Mouse (Mus musculus): Measurements from ENCODE around the gene Pde4c. TPM values are rescaled to one million over a fixed set of nuclear protein-coding genes. Genes with fewer than 3 reads are reported as not detected.

Pde4c gene
- total and polyA plus RNA-seq, 3 experiments = 0.65 to 3.0 TPM; not detected in 1

DNA sequence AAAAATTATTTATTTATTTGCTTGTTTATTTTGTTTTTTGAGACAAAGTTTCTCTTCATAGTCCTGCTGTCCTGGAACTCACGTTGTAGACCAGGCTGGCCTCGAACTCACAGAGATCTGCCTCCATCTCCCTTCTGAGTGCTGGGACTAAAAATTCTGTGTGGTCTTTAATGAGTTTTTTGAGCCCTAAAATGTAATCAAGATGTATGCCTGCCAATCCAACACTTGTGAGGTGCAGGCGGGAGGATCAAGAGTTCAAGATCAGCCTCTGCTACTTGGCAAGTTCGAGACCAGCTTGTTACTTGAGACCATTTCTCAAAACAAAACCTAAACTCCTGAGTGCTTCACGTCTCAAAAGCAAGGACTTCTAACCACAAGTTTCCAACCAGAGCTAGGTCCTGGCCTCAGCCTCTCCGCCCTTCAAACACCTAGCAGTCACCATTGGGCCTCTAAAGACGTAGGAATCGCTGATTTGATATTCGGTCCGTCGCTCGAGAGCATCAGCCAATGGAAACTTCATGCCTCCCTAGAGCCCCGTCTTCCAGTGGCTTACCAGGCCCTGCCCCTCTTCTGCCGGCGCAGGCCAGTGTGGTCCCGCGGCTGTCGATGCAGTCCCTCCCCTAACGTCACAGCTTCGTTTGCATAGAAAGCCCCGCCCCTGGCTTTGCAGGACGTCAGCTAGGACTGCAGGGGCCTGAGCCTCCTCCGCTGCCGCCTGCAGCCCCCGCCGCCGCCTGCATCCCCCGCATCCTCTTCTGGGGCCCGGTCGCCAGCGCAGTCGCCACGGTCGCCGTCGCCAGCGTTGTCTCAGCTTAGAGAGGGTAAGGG lies 30.7 kb downstream of the Pde4c start, which contains the start of gene Rab3a:
Rab3a (plus strand) TSS at position 637 of the 828 bp plus-strand sequence.
- Histone ChIP-seq H3K36me3 (ENCODE audit: control insufficient read depth in 1 of 2, insufficient read depth in 2 of 2, low read length in 2 of 2) (peaks cover 0 to 15% of the 10 kb centered on the region in 2 experiments; a peak in 2 of 4 replicates), H3K79me2 (ENCODE audit: control insufficient read depth, insufficient read depth, low read length, poor library complexity) (no peaks in the 10 kb centered on the region; the same call in 1 of the 2 replicates), H3K4me1 (ENCODE audit: control insufficient read depth in 1 of 2, insufficient read depth in 2 of 2, low read length in 2 of 2) (peaks cover 3 to 18% of the 10 kb centered on the region in 2 experiments; a peak in 3 of 4 replicates), H3K27me3 (ENCODE audit: control insufficient read depth in 1 of 2, insufficient read depth in 2 of 2, low read length in 2 of 2) (no peaks in the 10 kb centered on the region), H3K4me3 (ENCODE audit: control insufficient read depth in 1 of 2, insufficient read depth in 1 of 2, low read depth in 2 of 2, low read length in 2 of 2) (peak within 1 kb of the TSS; percentile 67 to 76), H3K9me3 (replicated peaks; ENCODE audit: insufficient read depth, low read length) (no peaks in the 10 kb centered on the region), H3K9ac (ENCODE audit: control insufficient read depth, low read depth, low read length, poor library complexity, severe bottlenecking) (peak within 1 kb of the TSS; percentile 82), H3K27ac (ENCODE audit: control insufficient read depth, low read depth, low read length) (peak within 1 kb of the TSS; percentile 84)
- peak; percentile 99 for DNase-seq (ENCODE audit: low read depth, low spot score)
- peak; percentile 45; the same call in 1 of the 2 replicates for TF ChIP-seq RCOR1 (IDR thresholded peaks at IDR 0.05; ENCODE audit: low read depth, low read length)
- no peak for TF ChIP-seq ZC3H11A (IDR thresholded peaks at IDR 0.05; ENCODE audit: low read depth, low read length)
- no peak for TF ChIP-seq POLR2AphosphoS5 (IDR thresholded peaks at IDR 0.05; ENCODE audit: borderline replicate concordance, low read depth, low read length)
- no peak for TF ChIP-seq UBTF (IDR thresholded peaks at IDR 0.05; ENCODE audit: borderline replicate concordance, insufficient read depth, low read depth, low read length)
- peak; percentile 82 for TF ChIP-seq HCFC1 (IDR thresholded peaks at IDR 0.05; ENCODE audit: low read depth, low read length)
- no peak for TF ChIP-seq ZKSCAN1 (IDR thresholded peaks at IDR 0.05; ENCODE audit: low read depth, low read length)
- no peak; the same call in 1 of the 2 replicates for TF ChIP-seq SIN3A (IDR thresholded peaks at IDR 0.05; ENCODE audit: low read length)
- no peak for TF ChIP-seq JUND (IDR thresholded peaks at IDR 0.05; ENCODE audit: low read depth, low read length)
- TF ChIP-seq KAT2A (conservative IDR thresholded peaks at IDR 0.05; ENCODE audit: low read depth, low read length) = peak; percentile 60; the same call in 1 of the 2 replicates
- TF ChIP-seq CTCF (IDR thresholded peaks at IDR 0.05 in 2 of 3, conservative IDR thresholded peaks at IDR 0.05 in 1 of 3; ENCODE audit: control insufficient read depth in 1 of 3, insufficient read depth in 1 of 3, low read depth in 2 of 3, low read length in 3 of 3, poor library complexity in 1 of 3, severe bottlenecking in 1 of 3) = 0 out of 6 replicates have a peak, but pooled peaks of 1 of the 3 experiments have one; percentile 1
- no peak for TF ChIP-seq MAFK (IDR thresholded peaks at IDR 0.05; ENCODE audit: borderline replicate concordance, low read depth, low read length)
- TF ChIP-seq MYC (IDR thresholded peaks at IDR 0.05; ENCODE audit: low read depth, low read length) = no peak
- TF ChIP-seq GATA1 (IDR thresholded peaks at IDR 0.05; ENCODE audit: low read depth, low read length) = 0 out of 2 replicates have a peak, but pooled peaks have one; percentile 5
- no peak for TF ChIP-seq TAL1 (IDR thresholded peaks at IDR 0.05; ENCODE audit: low read length)
- no peak; the same call in 1 of the 2 replicates for TF ChIP-seq USF1 (IDR thresholded peaks at IDR 0.05; ENCODE audit: low read depth, low read length)
- TF ChIP-seq POLR2A (IDR thresholded peaks at IDR 0.05; ENCODE audit: control insufficient read depth in 1 of 2, insufficient read depth in 1 of 2, low read depth in 1 of 2, low read length in 2 of 2, poor library complexity in 1 of 2) = peak; percentile 37 to 81; a peak in 3 of 4 replicates
- TF ChIP-seq BHLHE40 (IDR thresholded peaks at IDR 0.05; ENCODE audit: borderline replicate concordance, low read depth, low read length) = no peak
- TF ChIP-seq MAZ (IDR thresholded peaks at IDR 0.05; ENCODE audit: low read depth, low read length) = no peak
- TF ChIP-seq POLR2AphosphoS2 (IDR thresholded peaks at IDR 0.05; ENCODE audit: low read length) = no peak
- no peak for TF ChIP-seq EP300 (IDR thresholded peaks at IDR 0.05; ENCODE audit: low read depth in 1 of 2, low read length in 2 of 2)
- no peak for TF ChIP-seq MYB (IDR thresholded peaks at IDR 0.05; ENCODE audit: low read depth, low read length)
- TF ChIP-seq ELF1 (IDR thresholded peaks at IDR 0.05; ENCODE audit: low read depth, low read length) = no peak
- TF ChIP-seq CHD2 (IDR thresholded peaks at IDR 0.05; ENCODE audit: low read length) = peak; percentile 89
- TF ChIP-seq MEF2A (IDR thresholded peaks at IDR 0.05; ENCODE audit: extremely low read depth, insufficient replicate concordance, low read depth, low read length, poor library complexity, severe bottlenecking) = no peak
- TF ChIP-seq NRF1 (IDR thresholded peaks at IDR 0.05; ENCODE audit: insufficient read depth, low read depth, low read length, poor library complexity, severe bottlenecking) = peak; percentile 70
- peak; percentile 37 for TF ChIP-seq MXI1 (IDR thresholded peaks at IDR 0.05; ENCODE audit: low read depth, low read length)
- TF ChIP-seq CHD1 (IDR thresholded peaks at IDR 0.05; ENCODE audit: low read depth, low read length) = no peak
- no peak for TF ChIP-seq RAD21 (IDR thresholded peaks at IDR 0.05; ENCODE audit: low read depth, low read length)
- TF ChIP-seq TCF12 (IDR thresholded peaks at IDR 0.05; ENCODE audit: low read depth, low read length) = peak; percentile 56
- TF ChIP-seq E2F4 (IDR thresholded peaks at IDR 0.05; ENCODE audit: borderline replicate concordance, low read depth, low read length) = no peak
- peak; percentile 63 for TF ChIP-seq NELFE (IDR thresholded peaks at IDR 0.05; ENCODE audit: low read depth, low read length)
- no peak for TF ChIP-seq SMC3 (IDR thresholded peaks at IDR 0.05; ENCODE audit: low read depth, low read length)
- no peak for TF ChIP-seq GABPA (IDR thresholded peaks at IDR 0.05; ENCODE audit: low read depth, low read length)
- no peak for TF ChIP-seq USF2 (IDR thresholded peaks at IDR 0.05; ENCODE audit: borderline replicate concordance in 1 of 2, insufficient read depth in 1 of 2, low read depth in 1 of 2, low read length in 2 of 2)
- TF ChIP-seq TBP (IDR thresholded peaks at IDR 0.05; ENCODE audit: low read depth, low read length) = peak; percentile 86
